Mouse (Mus musculus): ENCODE results near the gene Vsnl1.

DNA sequence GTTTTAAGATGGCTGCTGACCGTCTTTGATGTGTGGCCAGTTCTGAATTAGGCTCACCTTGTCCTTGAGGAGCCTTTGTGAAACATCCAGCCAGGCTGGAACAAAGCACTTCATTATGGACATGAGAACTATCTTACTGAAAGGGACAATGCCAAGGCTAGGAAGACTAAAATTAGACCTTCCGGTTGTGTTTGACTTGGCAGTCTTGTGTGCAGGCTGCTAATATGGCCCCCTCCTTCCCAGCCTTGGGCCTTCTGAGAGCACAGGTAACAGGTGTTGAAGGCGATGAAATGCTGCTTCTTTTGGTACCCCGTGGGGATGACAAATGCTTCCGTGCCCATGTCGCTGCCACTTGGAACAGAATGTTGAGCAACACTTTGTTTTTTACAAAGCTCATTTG, 37.6 kb downstream of the Vsnl1 start:
- TF ChIP-seq TAL1 (IDR thresholded peaks at IDR 0.05; ENCODE audit: low read length) (no peak), GATA1 (IDR thresholded peaks at IDR 0.05; ENCODE audit: low read length) (no peak)
